Mouse (Mus musculus): ENCODE data around the gene Dnm3.

DNA sequence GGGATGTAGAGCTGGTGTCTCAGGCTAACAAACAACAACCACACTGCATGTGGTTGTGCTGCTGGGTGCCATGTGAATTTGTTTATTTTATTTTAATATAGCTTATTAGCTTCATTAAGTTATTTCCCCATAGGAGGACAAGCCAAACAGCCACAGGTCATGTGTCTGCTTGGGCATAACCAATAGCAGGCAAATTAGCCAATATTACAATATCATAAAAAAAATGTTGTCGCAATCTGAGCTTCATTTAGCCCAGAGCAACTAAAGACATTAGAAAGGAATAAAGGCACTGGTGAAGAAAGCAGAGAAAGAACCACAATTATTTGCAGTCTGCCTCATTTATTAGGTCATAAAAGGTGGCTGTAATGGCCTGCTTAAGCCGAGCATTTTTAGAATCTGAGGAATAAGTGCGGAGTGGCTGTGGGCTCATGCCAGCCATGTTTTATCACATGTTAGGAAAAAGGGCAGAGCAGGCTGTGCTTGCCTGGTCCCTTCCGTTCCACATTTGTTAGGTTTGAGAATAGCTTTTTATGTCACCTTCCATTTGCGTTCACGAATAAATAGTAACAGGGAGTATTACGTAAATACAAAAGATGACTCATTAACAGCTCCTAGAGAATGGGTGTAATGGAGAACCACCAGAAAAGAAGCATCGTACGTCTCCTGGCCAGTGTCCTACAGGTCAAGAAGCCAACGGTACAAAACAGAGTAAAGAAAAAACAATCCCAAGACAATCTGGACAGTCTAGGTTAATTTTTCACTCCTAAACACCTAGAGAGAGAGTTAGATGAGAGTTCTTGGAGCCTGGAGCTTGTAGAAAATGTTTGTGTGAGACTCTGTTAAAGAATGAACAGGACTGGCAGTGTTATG is 376.6 kb downstream of the Dnm3 start:
- TF ChIP-seq CTCF (IDR thresholded peaks at IDR 0.05; ENCODE audit: extremely low read depth, insufficient read depth, low read length) (no peak), POLR2A (IDR thresholded peaks at IDR 0.05; ENCODE audit: extremely low read depth, insufficient read depth, low read length) (no peak)
